Mouse (Mus musculus) ES-E14 (cell line): ENCODE results near the gene Epb41l4b. TPM values are rescaled to one million over a fixed set of nuclear protein-coding genes. Genes with fewer than 3 reads are reported as not detected.

Source experiments
- DNase-seq: peaks from one replicate; pipeline ENCODE4 v3.0.0-alpha.2; 2013; ENCODE audit warnings: low read depth, low spot score
- H3K27ac ChIP-seq: 2 replicates; pipeline ENCODE4 v1.5.1; 2012; ENCODE audit warnings: low read depth, mild to moderate bottlenecking, low read length, moderate library complexity, mixed read lengths; ENCODE audit not compliant: poor library complexity, insufficient read depth, severe bottlenecking
- H3K36me3 ChIP-seq: 2 replicates; pipeline ENCODE4 v1.6.1; 2012; ENCODE audit warnings: mild to moderate bottlenecking, low read length, moderate library complexity, mixed read lengths; ENCODE audit not compliant: control insufficient read depth, poor library complexity, insufficient read depth, severe bottlenecking
- H3K4me1 ChIP-seq, 2 experiments: fragments of 150-350 bp in 1 of 2; sonication (generic) in 1 of 2; 2 replicates each; pipeline ENCODE4 v1.6.1; 2012; ENCODE audit warnings: low read length in 2 of 2, mild to moderate bottlenecking in 1 of 2, mixed read lengths in 1 of 2; ENCODE audit not compliant: control insufficient read depth in 2 of 2, insufficient read depth in 2 of 2, poor library complexity in 1 of 2
- H3K4me3 ChIP-seq, 2 experiments: fragments of 150-350 bp in 1 of 2; sonication (generic) in 1 of 2; 2 replicates each; pipeline ENCODE4 v1.5.1; 2012; ENCODE audit warnings: low read length in 2 of 2, low read depth in 1 of 2, mild to moderate bottlenecking in 1 of 2, mixed read lengths in 1 of 2; ENCODE audit not compliant: insufficient read depth in 1 of 2, poor library complexity in 1 of 2, severe bottlenecking in 1 of 2
- H3K9ac ChIP-seq: 2 replicates; pipeline ENCODE4 v1.6.1; 2012; ENCODE audit warnings: low read depth, mild to moderate bottlenecking, low read length, mixed read lengths; ENCODE audit not compliant: poor library complexity, insufficient read depth, severe bottlenecking
- H3K9me3 ChIP-seq: fragments of 150-350 bp; sonication (generic); 2 replicates; pipeline ENCODE4 v1.6.1; 2012; ENCODE audit warnings: low read depth, mild to moderate bottlenecking, low read length; ENCODE audit not compliant: control insufficient read depth, insufficient read depth
- CHD2 ChIP-seq: IDR thresholded peaks from 2 replicates; pipeline ENCODE4 v1.6.1; 2014; ENCODE audit warnings: mild to moderate bottlenecking, low read depth, low read length, inconsistent platforms
- HCFC1 ChIP-seq: IDR thresholded peaks from 2 replicates; pipeline ENCODE4 v1.6.1; 2012; ENCODE audit warnings: low read length, inconsistent platforms, borderline replicate concordance; ENCODE audit not compliant: insufficient read depth
- MAFK ChIP-seq: IDR thresholded peaks from 2 replicates; pipeline ENCODE4 v1.6.1; 2014; ENCODE audit warnings: mild to moderate bottlenecking, low read depth, low read length, inconsistent platforms; ENCODE audit not compliant: insufficient read depth
- ZC3H11A ChIP-seq: IDR thresholded peaks from 2 replicates; pipeline ENCODE4 v1.6.1; 2012; ENCODE audit warnings: low read depth, mild to moderate bottlenecking, inconsistent platforms, low read length, borderline replicate concordance
- ZNF384 ChIP-seq: IDR thresholded peaks from 2 replicates; pipeline ENCODE4 v1.6.1; 2012; ENCODE audit warnings: low read depth, low read length, inconsistent platforms
- in situ Hi-C, 2 experiments: fragments of 600-800 bp; cut with MboI; formaldehyde crosslinking; loops; one replicate each; pipeline ENCODE4 v1.15.1; 2025; ENCODE audit warnings: low sequenced_read_pairs in 2 of 2, inconsistent platforms in 1 of 2; ENCODE audit not compliant: unreplicated experiment in 2 of 2
- total RNA-seq: library from RNA; depleted of rRNA; stranded (reverse); fragments of 300-350 nt; gene quantifications from 2 replicates; pipeline ENCODE4 v1.2.3, GENCODE M21; 2012

Gene Epb41l4b
- total RNA-seq, 1 experiment = 4.7 TPM

- no peaks in the 10 kb centered on the region for H3K36me3 ChIP-seq
- H3K27ac ChIP-seq = no peak overlapping the region
- H3K9me3 ChIP-seq = no peaks in the 10 kb centered on the region
- H3K4me3 ChIP-seq = peak overlapping the region; percentile 69 to 75
- no peak for TF ChIP-seq ZNF384
- TF ChIP-seq CHD2 = no peak
- TF ChIP-seq MAFK = no peak
- no peak for TF ChIP-seq HCFC1
- no peak for TF ChIP-seq ZC3H11A
- peak overlapping the region; percentile 69 for H3K9ac ChIP-seq
- in situ Hi-C loops = no loop called here
- DNase-seq = no peak
- no peaks in the 10 kb centered on the region; a peak in 1 of 4 replicates for H3K4me1 ChIP-seq
Observed at GRCm38 (mm10) chr4:56989431-56990214, 153.6 kb downstream of the Epb41l4b start.

GRCm38 (mm10) chr4:56965586-56966179, 177.6 kb downstream of the Epb41l4b start:
- no peak for DNase-seq
- TF ChIP-seq CHD2 (no peak), ZC3H11A (no peak), MAFK (no peak), HCFC1 (no peak)
- no peaks in the 10 kb centered on the region for H3K36me3 ChIP-seq
- no peak overlapping the region for H3K4me3 ChIP-seq
- no peak overlapping the region for H3K9ac ChIP-seq
- no peaks in the 10 kb centered on the region; a peak in 1 of 4 replicates for H3K4me1 ChIP-seq
- H3K27ac ChIP-seq = no peak overlapping the region
- in situ Hi-C loops = no loop called here
- H3K9me3 ChIP-seq = no peaks in the 10 kb centered on the region

GRCm38 (mm10) chr4:56963687-56964086, 179.6 kb downstream of the Epb41l4b start:
- no peaks in the 10 kb centered on the region; a peak in 1 of 4 replicates for H3K4me1 ChIP-seq
- H3K27ac ChIP-seq = no peak overlapping the region
- no peak overlapping the region for H3K9ac ChIP-seq
- in situ Hi-C loops = no loop called here
- no peak for DNase-seq
- TF ChIP-seq CHD2 = no peak
- no peak for TF ChIP-seq ZNF384
- TF ChIP-seq HCFC1 = no peak
- no peak for TF ChIP-seq MAFK
- TF ChIP-seq ZC3H11A = no peak
- H3K4me3 ChIP-seq = no peak overlapping the region
- H3K36me3 ChIP-seq = no peaks in the 10 kb centered on the region
- H3K9me3 ChIP-seq = no peaks in the 10 kb centered on the region

GRCm38 (mm10) chr4:56961320-56961925, 181.8 kb downstream of the Epb41l4b start:
- no peak overlapping the region for H3K9ac ChIP-seq
- DNase-seq = no peak
- H3K4me1 ChIP-seq = peaks cover 3 to 5% of the 10 kb centered on the region in 2 experiments; a peak in 3 of 4 replicates
- H3K36me3 ChIP-seq = no peaks in the 10 kb centered on the region
- in situ Hi-C loops = no loop called here
- no peak overlapping the region for H3K27ac ChIP-seq
- no peaks in the 10 kb centered on the region for H3K9me3 ChIP-seq
- TF ChIP-seq ZNF384 = no peak
- TF ChIP-seq HCFC1 = no peak
- no peak for TF ChIP-seq MAFK
- no peak for TF ChIP-seq ZC3H11A
- TF ChIP-seq CHD2 = no peak
- no peak overlapping the region for H3K4me3 ChIP-seq
